Mouse (Mus musculus): ENCODE results near the gene Atp8b5.

Gene Atp8b5

GRCm38 (mm10) chr4:43322336-43322735 lies 55.4 kb downstream of the Atp8b5 start:
- peak; percentile 48 for DNase-seq (ENCODE audit: low read depth, low spot score)

GRCm38 (mm10) chr4:43327118-43327517 lies 60.2 kb downstream of the Atp8b5 start:
- DNase-seq (ENCODE audit: low read depth, low spot score), result no peak

GRCm38 (mm10) chr4:43334771-43335170 lies 67.8 kb downstream of the Atp8b5 start:
- peak; percentile 7 for DNase-seq (ENCODE audit: low read depth, low spot score)

GRCm38 (mm10) chr4:43336176-43336575 lies 69.2 kb downstream of the Atp8b5 start:
- DNase-seq (ENCODE audit: low read depth, low spot score), result no peak

- no peak for DNase-seq (ENCODE audit: low read depth, low spot score)
Observed at GRCm38 (mm10) chr4:43340096-43340804, 73.3 kb downstream of the Atp8b5 start.

- DNase-seq (ENCODE audit: low read depth, low spot score), result no peak
Observed at GRCm38 (mm10) chr4:43341276-43341891, 74.4 kb downstream of the Atp8b5 start.

- no peak for DNase-seq (ENCODE audit: low read depth, low spot score)
Observed at GRCm38 (mm10) chr4:43342443-43342842, 75.5 kb downstream of the Atp8b5 start.

GRCm38 (mm10) chr4:43344932-43345331 lies 78.0 kb downstream of the Atp8b5 start:
- DNase-seq (ENCODE audit: low read depth, low spot score), result no peak

- DNase-seq (ENCODE audit: low read depth, low spot score), result no peak
Observed at GRCm38 (mm10) chr4:43349206-43349605, 82.2 kb downstream of the Atp8b5 start.

- DNase-seq (ENCODE audit: low read depth, low spot score), result no peak
Observed at GRCm38 (mm10) chr4:43350038-43350560, 83.1 kb downstream of the Atp8b5 start.

- no peak for DNase-seq (ENCODE audit: low read depth, low spot score)
Observed at GRCm38 (mm10) chr4:43353662-43354061, 86.7 kb downstream of the Atp8b5 start.

- no peak for DNase-seq (ENCODE audit: low read depth, low spot score)
Observed at GRCm38 (mm10) chr4:43364914-43365560, 98.1 kb downstream of the Atp8b5 start.

GRCm38 (mm10) chr4:43367295-43367694 lies 100.3 kb downstream of the Atp8b5 start:
- DNase-seq (ENCODE audit: low read depth, low spot score), result no peak

- no peak for DNase-seq (ENCODE audit: low read depth, low spot score)
Observed at GRCm38 (mm10) chr4:43367787-43368186, 100.8 kb downstream of the Atp8b5 start.

GRCm38 (mm10) chr4:43371406-43371805 lies 104.4 kb downstream of the Atp8b5 start:
- DNase-seq (ENCODE audit: low read depth, low spot score), result no peak

GRCm38 (mm10) chr4:43372155-43372554 lies 105.2 kb downstream of the Atp8b5 start:
- peak; percentile 4 for DNase-seq (ENCODE audit: low read depth, low spot score)

- DNase-seq (ENCODE audit: low read depth, low spot score), result no peak
Observed at GRCm38 (mm10) chr4:43374266-43374665, 107.3 kb downstream of the Atp8b5 start.

GRCm38 (mm10) chr4:43379601-43380000 lies 112.6 kb downstream of the Atp8b5 start:
- DNase-seq (ENCODE audit: low read depth, low spot score), result no peak

- DNase-seq (ENCODE audit: low read depth, low spot score), result no peak
Observed at GRCm38 (mm10) chr4:43380951-43381350, 114.0 kb downstream of the Atp8b5 start.

- DNase-seq (ENCODE audit: low read depth, low spot score), result no peak
Observed at GRCm38 (mm10) chr4:43381408-43382154, 114.6 kb downstream of the Atp8b5 start, which contains the start of gene Rusc2. TSS of gene Rusc2 (plus strand) at chr4:43381979.

- DNase-seq (ENCODE audit: low read depth, low spot score), result no peak
Observed at GRCm38 (mm10) chr4:43382155-43383020, 115.4 kb downstream of the Atp8b5 start.
